Mouse (Mus musculus) CH12.LX (cell line): ENCODE data around the gene Chpt1. TPM values are rescaled to one million over a fixed set of nuclear protein-coding genes. Genes with fewer than 3 reads are reported as not detected.

ENCODE experiments used
- DNase-seq: peaks from one replicate; pipeline ENCODE4 v3.0.0-alpha.2; 2013; ENCODE audit errors: extremely low read depth
- H3K27ac ChIP-seq: 2 replicates; pipeline ENCODE4 v1.5.1; 2012; ENCODE audit warnings: low read depth, mild to moderate bottlenecking, control low read depth, moderate library complexity; ENCODE audit not compliant: insufficient read depth
- H3K27me3 ChIP-seq: replicated peaks from 2 replicates; pipeline ENCODE3; 2012; ENCODE audit warnings: inconsistent platforms
- H3K36me3 ChIP-seq, 2 experiments: replicated peaks in 1 of 2; 2 replicates each; pipeline versions ENCODE3 to v1.6.1; 2012; ENCODE audit warnings: inconsistent platforms in 1 of 2, low read length in 1 of 2, mild to moderate bottlenecking in 1 of 2, mixed read lengths in 1 of 2, moderate library complexity in 1 of 2; ENCODE audit not compliant: control insufficient read depth in 1 of 2, insufficient read depth in 1 of 2
- H3K4me1 ChIP-seq, 2 experiments: 2 replicates each; pipeline ENCODE4 v1.6.1; 2012; ENCODE audit warnings: inconsistent platforms in 1 of 2, moderate library complexity in 1 of 2; ENCODE audit not compliant: insufficient read depth in 2 of 2, control insufficient read depth in 1 of 2
- H3K4me2 ChIP-seq: 2 replicates; pipeline ENCODE4 v1.6.1; 2012; ENCODE audit warnings: low read depth, mild to moderate bottlenecking, control low read depth; ENCODE audit not compliant: poor library complexity, insufficient read depth, severe bottlenecking
- H3K4me3 ChIP-seq, 3 experiments: fragments of 150-350 bp in 1 of 3; sonication (generic) in 1 of 3; replicated peaks in 1 of 3; 2 replicates each; pipeline versions ENCODE3 to v1.5.1; 2011 to 2012; ENCODE audit warnings: low read depth in 2 of 3, low read length in 2 of 3, mild to moderate bottlenecking in 2 of 3, moderate library complexity in 2 of 3, control low read depth in 1 of 3, improper control_type of control experiment in 1 of 3, inconsistent platforms in 1 of 3, mixed read lengths in 1 of 3; ENCODE audit not compliant: poor library complexity in 1 of 3
- H3K79me2 ChIP-seq: replicated peaks from 2 replicates; pipeline ENCODE4 v1.6.1; 2012; ENCODE audit warnings: mild to moderate bottlenecking, moderate library complexity; ENCODE audit not compliant: control insufficient read depth, poor library complexity, insufficient read depth, severe bottlenecking; ENCODE audit errors: extremely low read depth
- H3K9ac ChIP-seq: 2 replicates; pipeline ENCODE4 v1.6.1; 2012; ENCODE audit warnings: low read depth, mild to moderate bottlenecking, control low read depth, moderate library complexity; ENCODE audit not compliant: insufficient read depth
- H3K9me3 ChIP-seq: replicated peaks from 2 replicates; pipeline ENCODE3; 2012; ENCODE audit warnings: low read length, inconsistent platforms, mixed read lengths
- CHD2 ChIP-seq: IDR thresholded peaks from 2 replicates; pipeline ENCODE4 v1.6.1; 2011; ENCODE audit warnings: low read length, improper control_type of control experiment
- CTCF ChIP-seq, 2 experiments: IDR thresholded peaks in 1 of 2; conservative IDR thresholded peaks in 1 of 2; 2 replicates each; pipeline ENCODE4 v1.5.1; 2011 to 2012; ENCODE audit warnings: low read depth in 2 of 2, low read length in 2 of 2, improper control_type of control experiment in 1 of 2, inconsistent platforms in 1 of 2, mild to moderate bottlenecking in 1 of 2, moderate library complexity in 1 of 2
- ELF1 ChIP-seq: IDR thresholded peaks from 2 replicates; pipeline ENCODE4 v1.6.1; 2014; ENCODE audit warnings: low read depth, mild to moderate bottlenecking, inconsistent platforms, low read length, improper control_type of control experiment
- EP300 ChIP-seq: IDR thresholded peaks from 2 replicates; pipeline ENCODE4 v1.6.1; 2011; ENCODE audit warnings: low read length, improper control_type of control experiment
- ETS1 ChIP-seq: conservative IDR thresholded peaks from 2 replicates; pipeline ENCODE4 v1.6.1; 2012; ENCODE audit warnings: low read depth, mild to moderate bottlenecking, inconsistent platforms, low read length, improper control_type of control experiment, moderate library complexity
- GABPA ChIP-seq: IDR thresholded peaks from 2 replicates; pipeline ENCODE4 v1.6.1; 2012; ENCODE audit warnings: low read depth, low read length, improper control_type of control experiment, inconsistent platforms; ENCODE audit not compliant: insufficient replicate concordance
- HCFC1 ChIP-seq: IDR thresholded peaks from 2 replicates; pipeline ENCODE4 v1.6.1; 2012; ENCODE audit warnings: low read depth, mild to moderate bottlenecking, inconsistent platforms, low read length, improper control_type of control experiment
- JUN ChIP-seq: IDR thresholded peaks from 2 replicates; pipeline ENCODE4 v1.6.1; 2011; ENCODE audit warnings: low read depth, mild to moderate bottlenecking, low read length, improper control_type of control experiment, moderate library complexity; ENCODE audit not compliant: insufficient read depth
- JUND ChIP-seq: conservative IDR thresholded peaks from 2 replicates; pipeline ENCODE4 v1.6.1; 2011; ENCODE audit warnings: low read depth, low read length, improper control_type of control experiment
- KAT2A ChIP-seq: IDR thresholded peaks from 2 replicates; pipeline ENCODE4 v1.6.1; 2012; ENCODE audit warnings: low read length, improper control_type of control experiment, inconsistent platforms; ENCODE audit not compliant: insufficient replicate concordance
- MAFK ChIP-seq: IDR thresholded peaks from 2 replicates; pipeline ENCODE4 v1.6.1; 2011; ENCODE audit warnings: low read length, improper control_type of control experiment; ENCODE audit not compliant: insufficient replicate concordance
- MAX ChIP-seq: IDR thresholded peaks from 2 replicates; pipeline ENCODE4 v1.6.1; 2011; ENCODE audit warnings: low read length, improper control_type of control experiment
- MAZ ChIP-seq: IDR thresholded peaks from 2 replicates; pipeline ENCODE4 v1.6.1; 2012; ENCODE audit warnings: low read depth, mild to moderate bottlenecking, inconsistent platforms, low read length, improper control_type of control experiment, moderate library complexity
- MEF2A ChIP-seq: IDR thresholded peaks from 2 replicates; pipeline ENCODE4 v1.6.1; 2014; ENCODE audit warnings: low read depth, mild to moderate bottlenecking, inconsistent platforms, low read length, improper control_type of control experiment, borderline replicate concordance
- MXI1 ChIP-seq: IDR thresholded peaks from 2 replicates; pipeline ENCODE4 v1.6.1; 2011; ENCODE audit warnings: mild to moderate bottlenecking, low read depth, low read length, improper control_type of control experiment
- MYC ChIP-seq: IDR thresholded peaks from 2 replicates; pipeline ENCODE4 v1.6.1; 2011; ENCODE audit warnings: low read depth, mild to moderate bottlenecking, improper control_type of control experiment, low read length
- NELFE ChIP-seq: IDR thresholded peaks from 2 replicates; pipeline ENCODE4 v1.6.1; 2011; ENCODE audit warnings: low read depth, low read length, improper control_type of control experiment
- NRF1 ChIP-seq: IDR thresholded peaks from 2 replicates; pipeline ENCODE4 v1.6.1; 2014; ENCODE audit warnings: low read depth, mild to moderate bottlenecking, inconsistent platforms, low read length, improper control_type of control experiment, moderate library complexity
- PAX5 ChIP-seq: IDR thresholded peaks from 2 replicates; pipeline ENCODE4 v1.6.1; 2012; ENCODE audit warnings: low read length, inconsistent platforms, mixed read lengths
- POLR2A ChIP-seq: IDR thresholded peaks from 2 replicates; pipeline ENCODE4 v1.6.1; 2011; ENCODE audit warnings: low read depth, mild to moderate bottlenecking, improper control_type of control experiment, low read length
- POLR2AphosphoS2 ChIP-seq: IDR thresholded peaks from 2 replicates; pipeline ENCODE4 v1.6.1; 2011; ENCODE audit warnings: low read depth, low read length, improper control_type of control experiment
- RAD21 ChIP-seq: IDR thresholded peaks from 2 replicates; pipeline ENCODE4 v1.6.1; 2011; ENCODE audit warnings: low read depth, mild to moderate bottlenecking, low read length, improper control_type of control experiment, moderate library complexity
- RCOR1 ChIP-seq: conservative IDR thresholded peaks from 2 replicates; pipeline ENCODE4 v1.6.1; 2012; ENCODE audit warnings: low read depth, mild to moderate bottlenecking, inconsistent platforms, low read length, improper control_type of control experiment
- SIN3A ChIP-seq: IDR thresholded peaks from 2 replicates; pipeline ENCODE4 v1.6.1; 2012; ENCODE audit warnings: low read length, improper control_type of control experiment, inconsistent platforms
- SMC3 ChIP-seq: IDR thresholded peaks from 2 replicates; pipeline ENCODE4 v1.6.1; 2011; ENCODE audit warnings: low read depth, low read length, improper control_type of control experiment
- TBP ChIP-seq: conservative IDR thresholded peaks from 2 replicates; pipeline ENCODE4 v1.6.1; 2011; ENCODE audit warnings: low read depth, low read length, improper control_type of control experiment
- TCF12 ChIP-seq: IDR thresholded peaks from 2 replicates; pipeline ENCODE4 v1.6.1; 2014; ENCODE audit warnings: low read depth, mild to moderate bottlenecking, inconsistent platforms, low read length, improper control_type of control experiment
- UBTF ChIP-seq: IDR thresholded peaks from 2 replicates; pipeline ENCODE4 v1.6.1; 2012; ENCODE audit warnings: low read depth, mild to moderate bottlenecking, inconsistent platforms, low read length, improper control_type of control experiment, moderate library complexity
- USF1 ChIP-seq: IDR thresholded peaks from 2 replicates; pipeline ENCODE4 v1.6.1; 2014; ENCODE audit warnings: low read depth, mild to moderate bottlenecking, inconsistent platforms, low read length, improper control_type of control experiment
- USF2 ChIP-seq: conservative IDR thresholded peaks from 2 replicates; pipeline ENCODE4 v1.6.1; 2011; ENCODE audit warnings: low read depth, low read length, improper control_type of control experiment
- ZC3H11A ChIP-seq: IDR thresholded peaks from 2 replicates; pipeline ENCODE4 v1.6.1; 2012; ENCODE audit warnings: low read depth, mild to moderate bottlenecking, inconsistent platforms, low read length, improper control_type of control experiment
- ZKSCAN1 ChIP-seq: IDR thresholded peaks from 2 replicates; pipeline ENCODE4 v1.6.1; 2012; ENCODE audit warnings: low read depth, inconsistent platforms, low read length, improper control_type of control experiment, borderline replicate concordance
- ZMIZ1 ChIP-seq: IDR thresholded peaks from 2 replicates; pipeline ENCODE4 v1.6.1; 2012; ENCODE audit warnings: low read depth, mild to moderate bottlenecking, inconsistent platforms, low read length, improper control_type of control experiment
- ZNF384 ChIP-seq: IDR thresholded peaks from 2 replicates; pipeline ENCODE4 v1.6.1; 2012; ENCODE audit warnings: low read depth, low read length, improper control_type of control experiment, inconsistent platforms
- dilution Hi-C: fragments of 300-500 bp; cut with MboI; formaldehyde crosslinking; loops from 2 replicates; pipeline ENCODE4 v1.14.3; 2020; ENCODE audit warnings: low sequenced_read_pairs; ENCODE audit not compliant: extremely low pct_unique_long_range_greater_than_20kb, extremely low pct_ligation_motif_present
- in situ Hi-C: fragments of 300-500 bp; cut with MboI; formaldehyde crosslinking; loops from 3 replicates; pipeline ENCODE4 v1.14.3; 2019; ENCODE audit warnings: low sequenced_read_pairs, low pct_ligation_motif_present, low pct_unique_long_range_greater_than_20kb, mixed read lengths
- polyA plus RNA-seq: library from polyadenylated mRNA; unstranded; fragments of >175 nt; gene quantifications from 2 replicates; pipeline ENCODE4 v1.2.1, GENCODE M21; 2012; ENCODE audit warnings: low read depth; ENCODE audit not compliant: insufficient read length
- total RNA-seq, 2 experiments: library from RNA; depleted of rRNA; stranded (reverse); fragments of 300-350 nt in 1 of 2; fragments of >200 nt in 1 of 2; gene quantifications; 2 replicates each; pipeline ENCODE4 v1.2.3; 2012 to 2014

Gene Chpt1
- total and polyA plus RNA-seq, 3 experiments = 8.1 to 10.1 (median 8.1) TPM

- no peak for TF ChIP-seq POLR2AphosphoS2
- TF ChIP-seq MEF2A = peak; percentile 100
- TF ChIP-seq ZMIZ1 = no peak
- 0 out of 2 replicates have a peak, but pooled peaks have one; percentile 23 for TF ChIP-seq POLR2A
- no peak for TF ChIP-seq ZNF384
- TF ChIP-seq MYC = no peak
- TF ChIP-seq USF1 = no peak
- no peak; the same call in 1 of the 2 replicates for TF ChIP-seq RCOR1
- no peak for TF ChIP-seq HCFC1
- 0 out of 2 replicates have a peak, but pooled peaks have one; percentile 34 for TF ChIP-seq MAZ
- TF ChIP-seq MXI1 = peak; percentile 47
Measured at GRCm38 (mm10) chr10:88420655-88421435, 83.0 kb downstream of the Chpt1 start (continued).

GRCm38 (mm10) chr10:88420141-88420541 lies 83.7 kb downstream of the Chpt1 start:
- peaks cover 24 to 54% of the 10 kb centered on the region in 2 experiments; a peak in 3 of 4 replicates for H3K4me1 ChIP-seq
- peak overlapping the region in 2 of 3 experiments; percentile 22 to 37 for H3K4me3 ChIP-seq
- H3K4me2 ChIP-seq = peak overlapping the region; percentile 88
- H3K36me3 ChIP-seq = peaks cover 24 to 52% of the 10 kb centered on the region in 2 experiments
- dilution Hi-C loops (no loop called here), in situ Hi-C loops (loop anchor here (10.0 kb wide), 1 partner anchor 165 kb away; no protein-coding TSS in a partner anchor)
- peak overlapping the region; percentile 96 for H3K27ac ChIP-seq
- peak overlapping the region; percentile 70 for H3K9ac ChIP-seq
- no peaks in the 10 kb centered on the region for H3K9me3 ChIP-seq
- H3K27me3 ChIP-seq = no peaks in the 10 kb centered on the region
- DNase-seq = peak; percentile 57
- H3K79me2 ChIP-seq = no peaks in the 10 kb centered on the region
- no peak for TF ChIP-seq PAX5
- TF ChIP-seq NRF1 = no peak
- TF ChIP-seq GABPA = no peak
- TF ChIP-seq ELF1 = no peak
- no peak for TF ChIP-seq UBTF
- TF ChIP-seq HCFC1 = no peak
- no peak for TF ChIP-seq CTCF (conservative IDR thresholded peaks at IDR 0.05 in 1 of 2, IDR thresholded peaks at IDR 0.05 in 1 of 2; ENCODE audit: low read depth in 2 of 2, low read length in 2 of 2)
- no peak for TF ChIP-seq USF2
- TF ChIP-seq TBP = no peak
- TF ChIP-seq MYC = no peak; the same call in 1 of the 2 replicates
- TF ChIP-seq MAZ = peak; percentile 36; the same call in 1 of the 2 replicates
- TF ChIP-seq JUN = no peak; the same call in 1 of the 2 replicates
- TF ChIP-seq POLR2AphosphoS2 = no peak
- TF ChIP-seq RAD21 = no peak
- peak; percentile 50; the same call in 1 of the 2 replicates for TF ChIP-seq NELFE
- 0 out of 2 replicates have a peak, but pooled peaks have one; percentile 47 for TF ChIP-seq CHD2
- TF ChIP-seq POLR2A = no peak
- no peak; the same call in 1 of the 2 replicates for TF ChIP-seq SMC3
- TF ChIP-seq MAX = peak; percentile 11; the same call in 1 of the 2 replicates
- TF ChIP-seq USF1 = no peak
- no peak for TF ChIP-seq TCF12
- no peak for TF ChIP-seq ETS1
- peak; percentile 51 for TF ChIP-seq EP300
- no peak for TF ChIP-seq MAFK
- TF ChIP-seq JUND = 0 out of 2 replicates have a peak, but pooled peaks have one; percentile 8
- peak; percentile 78; the same call in 1 of the 2 replicates for TF ChIP-seq RCOR1
- no peak for TF ChIP-seq ZC3H11A
- TF ChIP-seq MEF2A = no peak
- TF ChIP-seq SIN3A = no peak
- no peak for TF ChIP-seq KAT2A
- no peak; the same call in none of the 2 replicates for TF ChIP-seq ZNF384
- no peak for TF ChIP-seq ZKSCAN1
